Mouse (Mus musculus): ENCODE measurements around the gene Zc3hc1.
"Not testable (repeated sequence)": the region's sequence is repeated elsewhere in the genome, so short reads cannot be mapped to it uniquely, and the experiment has no call there.

Gene Zc3hc1

DNA sequence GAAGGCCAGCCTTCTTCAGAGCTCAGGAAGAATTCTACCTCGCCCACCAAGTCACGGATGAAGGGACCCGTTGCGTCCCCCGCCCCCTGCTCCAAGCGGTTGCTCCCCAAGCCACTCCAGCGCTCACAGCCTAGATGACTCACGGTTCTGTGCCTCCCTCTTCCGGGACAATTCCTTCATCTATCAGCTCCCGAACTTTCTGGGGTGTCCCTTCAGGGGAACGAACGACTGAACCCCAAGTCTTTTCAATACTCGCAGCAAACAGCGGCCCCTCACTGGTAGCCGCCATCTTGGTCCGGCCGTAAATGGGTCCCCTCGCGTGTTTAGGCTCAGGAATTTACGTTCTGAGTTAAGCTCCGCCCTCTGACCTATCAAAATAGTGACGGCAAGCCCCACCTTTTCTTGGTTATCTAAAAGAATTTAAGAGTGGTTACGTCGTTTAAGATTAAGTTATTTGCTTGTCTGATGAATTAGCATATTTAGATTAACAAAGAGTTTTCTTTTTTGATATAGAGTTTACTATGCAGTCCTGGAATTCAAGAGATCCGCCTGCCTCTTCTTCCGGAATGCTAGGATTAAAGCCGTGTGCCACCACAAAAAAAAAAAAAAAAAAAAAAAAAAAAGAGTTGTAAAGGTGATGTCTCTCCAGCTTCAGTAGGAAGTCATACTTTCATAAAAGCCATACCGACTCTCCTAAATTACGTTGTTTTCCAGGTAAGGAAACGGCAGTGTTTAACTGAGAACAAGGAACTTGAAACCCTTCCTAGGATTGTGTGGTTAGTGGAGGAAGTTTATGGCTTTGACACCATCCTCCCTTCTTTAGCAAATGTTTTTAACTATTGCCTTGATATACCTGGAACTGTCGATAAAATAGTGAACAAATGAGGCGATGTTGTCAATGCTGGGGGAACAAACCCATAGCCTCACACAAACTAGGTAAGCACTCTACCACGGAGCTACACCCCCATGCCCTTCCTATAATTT, at the start of gene Zc3hc1:
TSS of gene Zc3hc1 (minus strand) at position 315 of the 984 bp plus-strand sequence.
- DNase-seq (ENCODE audit: extremely low read depth, insufficient read length, low spot score): peak; percentile 69

DNA sequence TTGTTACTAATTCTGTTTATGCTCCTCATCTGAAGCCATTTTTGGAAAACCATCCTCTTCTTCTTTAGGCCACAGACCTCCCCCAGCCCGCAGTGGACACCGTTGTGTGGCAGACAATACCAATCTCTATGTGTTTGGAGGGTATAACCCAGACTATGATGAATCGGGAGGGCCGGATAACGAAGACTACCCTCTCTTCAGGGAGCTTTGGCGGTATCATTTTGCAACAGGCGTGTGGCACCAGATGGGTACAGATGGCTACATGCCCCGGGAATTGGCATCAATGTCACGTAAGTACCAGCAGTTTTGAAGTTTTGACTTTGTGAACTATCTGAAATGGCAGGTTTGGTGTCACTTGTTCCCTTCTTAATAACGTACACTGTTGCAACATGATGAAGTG, 48.7 kb upstream of the Zc3hc1 start:
- no peak for DNase-seq (ENCODE audit: extremely low read depth, insufficient read length, low spot score)

DNA sequence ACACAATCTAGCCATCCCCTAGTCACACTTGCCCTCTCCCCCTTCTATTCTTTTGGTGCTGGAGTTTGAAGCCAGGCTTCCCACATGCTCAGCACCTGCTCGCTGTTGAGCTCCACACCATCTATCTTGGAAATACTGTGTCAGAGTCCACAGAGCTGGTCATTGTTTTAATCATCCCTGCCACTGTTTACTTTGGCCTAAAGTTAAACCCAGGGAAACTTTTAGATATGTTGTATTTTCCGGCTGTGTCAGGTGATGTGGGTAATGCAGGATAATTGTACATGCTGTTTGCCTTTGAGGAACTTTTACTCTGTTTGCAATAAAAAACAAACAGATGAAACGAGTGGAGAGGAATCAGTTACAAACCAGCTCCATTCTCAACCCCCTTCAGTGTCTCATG, 46.2 kb upstream of the Zc3hc1 start:
- no peak for DNase-seq (ENCODE audit: extremely low read depth, insufficient read length, low spot score)

DNA sequence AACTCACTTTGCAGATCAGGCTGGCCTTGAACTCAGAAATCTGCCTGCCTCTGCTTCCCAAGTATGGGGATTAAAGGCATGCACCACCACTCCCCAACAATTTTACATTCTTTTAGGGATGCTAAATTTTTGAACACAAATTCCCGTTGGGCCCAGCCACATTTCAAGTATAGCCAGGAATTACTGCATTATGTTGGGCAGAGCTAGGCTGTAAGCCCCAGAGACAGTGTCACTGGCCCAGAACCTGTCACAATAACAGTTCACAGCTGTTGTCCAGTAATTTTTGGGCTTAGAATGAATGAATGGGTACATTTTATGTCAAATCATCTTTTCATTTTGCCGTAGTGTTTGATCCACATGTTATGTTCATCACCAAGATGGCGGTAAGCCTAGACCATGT, 45.6 kb upstream of the Zc3hc1 start:
- no peak for DNase-seq (ENCODE audit: extremely low read depth, insufficient read length, low spot score)

DNA sequence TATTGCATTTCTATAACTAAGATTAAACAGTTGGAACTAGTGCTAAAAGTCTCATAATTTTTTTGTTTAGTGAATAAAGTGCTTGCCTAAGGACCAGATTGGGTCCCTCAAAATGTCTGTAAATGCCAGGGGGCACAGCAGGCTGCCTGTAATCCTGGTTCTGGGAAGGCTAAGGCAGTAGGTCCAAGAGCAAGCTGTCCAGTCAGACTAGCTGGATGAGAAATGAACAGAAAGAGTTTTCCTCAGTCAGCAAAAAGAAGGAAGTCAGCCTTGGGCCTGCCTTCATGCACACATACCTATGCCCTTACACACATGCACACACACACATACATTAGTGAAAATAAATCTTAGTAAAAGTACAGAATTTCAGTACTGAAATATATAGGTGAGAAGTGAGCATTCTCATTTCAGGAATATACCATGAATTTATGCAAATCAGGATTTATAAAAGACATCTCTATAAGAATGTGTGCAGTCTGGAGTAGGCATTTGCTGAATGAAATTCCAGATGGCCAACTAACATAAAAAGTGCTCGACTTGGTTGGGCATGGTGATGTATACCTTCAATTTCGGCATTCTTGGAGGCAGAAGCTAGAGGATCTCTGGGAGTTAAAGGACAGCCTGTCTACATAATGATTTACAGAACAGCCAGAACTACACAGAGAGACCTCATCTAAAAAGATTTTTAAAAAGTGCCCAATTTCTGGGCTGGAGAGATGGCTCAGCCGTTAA, 41.8 kb upstream of the Zc3hc1 start:
- no peak for DNase-seq (ENCODE audit: extremely low read depth, insufficient read length, low spot score)

DNA sequence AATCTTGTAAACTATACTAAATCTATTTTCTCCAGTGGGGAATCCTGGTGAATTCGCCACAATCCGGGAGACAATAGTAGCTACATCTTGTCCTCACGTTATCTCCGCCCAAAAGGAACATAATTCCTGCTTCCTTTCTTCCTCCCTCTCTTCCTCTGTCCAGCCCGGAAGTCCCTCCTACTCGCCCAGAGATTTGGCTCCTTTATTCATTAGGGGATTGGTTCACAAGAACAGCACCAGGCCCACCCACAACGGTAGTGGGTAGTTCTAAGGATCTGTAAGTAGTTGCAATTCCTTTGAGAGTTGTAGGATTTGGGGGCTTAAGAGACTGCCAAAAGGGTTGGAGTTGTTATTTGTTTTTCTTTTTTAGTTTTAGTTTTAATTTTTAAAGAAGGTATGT, 26.0 kb upstream of the Zc3hc1 start:
- DNase-seq (ENCODE audit: extremely low read depth, insufficient read length, low spot score): no peak

DNA sequence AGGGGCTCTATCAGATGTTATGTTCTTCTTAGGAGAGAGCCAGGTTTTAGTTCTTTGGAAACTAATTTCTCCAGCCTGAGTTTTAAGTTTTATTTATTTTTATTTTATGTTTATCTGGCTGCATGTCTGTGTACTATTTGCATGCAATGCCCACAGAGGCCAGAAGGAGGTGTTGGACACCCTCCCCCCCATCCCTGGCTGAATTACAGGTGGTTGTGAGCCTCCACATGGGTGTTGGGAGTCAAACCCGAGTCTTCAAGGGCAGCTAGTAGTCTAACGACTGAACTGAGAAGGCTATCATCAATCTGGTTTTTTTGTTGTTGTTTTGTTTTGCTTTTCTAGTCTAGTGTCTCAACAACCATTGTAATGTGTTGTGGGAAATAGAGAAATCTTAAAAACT, 25.3 kb upstream of the Zc3hc1 start:
- DNase-seq (ENCODE audit: extremely low read depth, insufficient read length, low spot score): no peak

DNA sequence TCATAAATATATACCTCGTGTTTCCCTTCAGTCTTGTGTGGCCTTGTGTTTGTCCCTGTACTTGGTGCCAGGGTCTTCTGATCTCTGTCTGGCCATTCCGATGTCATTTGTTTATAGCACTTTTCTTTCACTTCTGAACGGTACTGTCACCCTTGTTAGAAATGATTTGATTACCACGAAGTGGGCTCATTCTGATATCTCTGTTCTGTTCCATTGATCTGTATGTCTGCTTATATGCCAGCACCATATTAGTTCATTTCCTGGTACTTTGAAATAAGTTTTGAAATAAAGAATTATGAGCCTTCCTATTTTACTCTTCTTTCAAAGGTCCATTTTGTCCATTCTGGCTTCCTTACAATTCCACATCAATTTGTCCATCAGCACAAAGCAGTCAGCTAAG, 20.5 kb upstream of the Zc3hc1 start:
- DNase-seq (ENCODE audit: extremely low read depth, insufficient read length, low spot score): no peak

DNA sequence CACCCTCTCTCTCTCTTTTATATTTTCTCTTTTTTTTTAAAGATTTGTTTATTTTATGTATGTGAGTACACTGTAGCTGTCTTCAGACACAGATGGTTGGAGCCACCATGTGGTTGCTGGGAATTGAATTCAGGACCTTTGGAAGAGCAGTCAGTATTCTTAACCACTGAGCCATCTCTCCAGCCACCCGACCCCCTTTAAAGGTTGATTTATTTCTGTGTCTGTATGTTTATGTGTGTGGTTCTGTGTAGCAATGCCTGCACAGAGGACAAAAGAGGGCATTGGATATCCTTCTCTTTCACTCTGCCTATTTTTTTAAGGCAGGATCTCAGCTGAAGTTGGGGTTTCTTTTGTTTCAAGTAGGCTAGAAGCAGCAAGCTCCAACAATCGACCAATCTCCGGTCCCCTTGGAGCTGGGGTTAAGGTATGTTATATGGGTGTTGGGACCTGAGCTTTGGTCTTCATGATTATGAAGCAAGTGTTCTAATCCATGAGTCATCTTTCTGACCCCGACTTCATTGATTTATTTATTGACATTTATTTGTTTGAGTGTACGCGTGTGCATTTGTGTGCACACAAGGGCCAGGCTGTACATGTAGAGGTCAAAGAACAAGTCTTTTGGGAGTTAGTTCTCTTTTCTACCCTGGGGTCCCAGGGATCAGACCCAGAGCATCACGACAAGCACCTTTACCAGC, 18.7 kb upstream of the Zc3hc1 start:
- no peak for DNase-seq (ENCODE audit: extremely low read depth, insufficient read length, low spot score)

DNA sequence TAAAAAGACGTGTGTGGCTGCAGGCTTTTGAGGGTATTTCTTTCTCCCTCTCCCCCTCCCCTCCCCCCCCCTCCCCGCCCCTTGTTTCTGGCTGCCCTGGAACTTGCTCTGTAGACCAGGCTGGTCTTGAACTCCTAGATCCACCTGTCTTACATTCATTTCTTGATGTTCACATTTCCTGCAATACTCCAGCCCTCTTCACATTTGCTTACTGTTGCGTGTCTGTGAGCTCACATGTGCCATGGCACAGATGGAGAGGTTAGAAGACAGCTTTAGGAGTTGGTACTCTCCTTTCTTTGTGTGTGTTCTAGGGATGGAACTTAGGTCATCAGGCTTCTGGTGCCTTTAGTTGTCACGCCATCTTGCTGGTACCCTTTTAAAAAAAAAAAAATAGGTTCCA, 17.4 kb upstream of the Zc3hc1 start:
- no peak for DNase-seq (ENCODE audit: extremely low read depth, insufficient read length, low spot score)

DNA sequence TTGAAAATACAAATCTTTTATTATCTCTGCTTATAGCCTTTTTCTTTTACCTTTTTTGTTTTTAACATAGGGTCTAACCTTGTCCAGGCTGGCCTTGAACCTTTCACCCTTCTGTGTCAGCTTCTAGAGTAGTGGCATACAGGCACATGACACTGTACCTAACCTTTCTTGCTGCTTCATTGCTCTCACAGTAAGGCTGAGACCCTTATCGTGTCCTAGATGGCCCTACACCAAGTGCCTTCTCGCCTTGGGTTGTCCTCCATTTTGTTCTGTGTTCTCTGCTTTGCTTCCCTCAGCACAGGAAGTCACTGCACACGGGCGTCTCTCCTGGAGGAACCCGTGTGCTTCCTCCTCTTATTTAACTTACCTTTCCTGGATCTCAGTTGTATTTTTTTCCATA, 13.8 kb upstream of the Zc3hc1 start:
- no peak for DNase-seq (ENCODE audit: extremely low read depth, insufficient read length, low spot score)

DNA sequence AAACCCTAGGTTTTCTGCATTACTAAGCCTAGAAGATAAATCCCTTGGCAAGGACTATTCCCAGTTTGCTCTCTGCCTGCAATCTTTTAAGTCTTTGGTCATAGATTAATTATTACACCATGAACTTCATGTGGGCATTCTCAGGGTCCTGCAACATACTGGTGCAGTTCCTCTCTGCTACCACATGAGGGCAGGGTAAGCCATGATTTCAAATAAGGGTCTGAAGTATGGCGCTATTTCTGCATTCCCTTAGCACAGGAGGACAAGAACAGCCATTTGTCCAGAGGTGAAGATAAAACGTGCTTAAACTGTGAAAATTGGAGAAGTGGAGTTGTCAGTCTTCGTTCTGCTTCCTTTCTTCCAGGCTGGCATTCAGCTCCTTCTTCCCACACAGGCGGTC, 12.6 kb upstream of the Zc3hc1 start:
- DNase-seq (ENCODE audit: extremely low read depth, insufficient read length, low spot score): peak; percentile 41

DNA sequence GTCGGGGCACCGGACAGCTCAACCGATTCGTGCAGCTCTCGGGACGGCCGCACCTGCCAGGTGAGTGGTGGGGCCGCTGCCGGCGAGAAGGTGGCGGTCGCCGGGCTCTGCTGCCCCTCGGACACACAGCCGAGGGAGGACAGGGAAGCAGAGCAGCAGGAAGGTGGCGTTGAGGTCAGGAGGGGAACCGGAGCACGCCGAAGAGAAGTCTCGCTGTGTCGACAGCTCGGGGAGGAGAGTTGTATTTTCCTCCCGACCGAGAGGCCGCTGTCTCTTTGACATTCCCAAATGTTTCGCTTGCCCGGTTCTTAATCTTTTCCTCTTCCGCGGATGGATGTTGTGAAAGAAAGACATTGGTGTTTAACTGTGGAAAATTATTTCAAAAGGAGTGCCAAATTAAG, 11.3 kb upstream of the Zc3hc1 start:
- DNase-seq (ENCODE audit: extremely low read depth, insufficient read length, low spot score): no peak

DNA sequence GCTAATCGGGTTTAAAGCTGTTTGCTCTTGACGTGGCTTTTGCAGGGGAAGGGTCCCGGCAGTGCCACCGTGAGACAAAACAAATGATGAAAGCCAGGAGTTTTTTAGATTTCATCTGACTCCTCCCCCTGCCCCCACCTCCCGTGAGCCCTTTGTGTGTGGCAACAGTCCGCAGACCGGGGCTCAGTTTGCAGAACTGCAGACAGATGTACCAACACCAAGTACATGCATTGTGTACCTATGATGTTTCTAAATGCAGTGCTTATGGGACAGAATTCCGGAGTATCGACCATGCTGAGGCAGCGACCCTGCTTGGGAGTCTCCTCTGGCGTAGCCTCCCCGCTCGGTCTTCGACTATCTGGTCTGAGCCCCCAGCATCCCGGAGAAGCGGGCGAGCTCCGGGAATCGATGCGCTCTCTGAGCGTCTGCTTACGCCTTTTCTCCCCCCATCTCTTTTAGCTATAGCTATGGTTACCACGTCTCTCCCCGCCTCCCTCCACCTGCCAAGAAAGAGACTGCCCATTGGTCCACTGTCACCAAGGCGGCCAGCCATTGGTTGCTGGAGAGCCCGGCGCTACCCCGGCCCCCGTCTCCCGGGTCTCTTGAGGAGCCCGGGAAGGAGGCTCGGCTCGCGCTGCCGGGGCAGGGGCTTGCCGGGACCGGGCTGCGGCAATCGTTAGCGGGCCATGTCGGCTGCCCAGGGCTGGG, 10.6 kb upstream of the Zc3hc1 start, which contains the start of gene Klhdc10:
TSS of gene Klhdc10 (plus strand) at position 561 of the 708 bp plus-strand sequence.
- peak; percentile 94 for DNase-seq (ENCODE audit: extremely low read depth, insufficient read length, low spot score)

DNA sequence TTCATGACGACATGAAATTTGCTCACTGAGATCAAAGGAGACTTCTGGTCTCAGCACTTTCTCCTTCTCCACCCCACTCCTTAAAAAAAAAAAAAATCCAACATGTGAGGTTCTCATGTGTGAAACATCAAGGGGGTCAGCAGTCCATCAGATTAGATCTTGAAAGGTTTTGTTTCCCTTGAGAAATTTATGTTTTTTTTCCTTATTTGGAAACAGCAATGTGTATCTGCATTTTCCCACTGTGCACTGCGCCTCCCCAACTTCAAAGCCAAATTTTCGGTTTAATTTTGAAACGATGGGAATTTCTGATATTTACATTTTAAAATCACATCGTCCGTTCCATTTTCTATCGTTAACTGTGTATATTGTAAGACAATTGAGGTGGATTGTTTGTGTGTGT, 9.9 kb upstream of the Zc3hc1 start:
- no peak for DNase-seq (ENCODE audit: extremely low read depth, insufficient read length, low spot score)

DNA sequence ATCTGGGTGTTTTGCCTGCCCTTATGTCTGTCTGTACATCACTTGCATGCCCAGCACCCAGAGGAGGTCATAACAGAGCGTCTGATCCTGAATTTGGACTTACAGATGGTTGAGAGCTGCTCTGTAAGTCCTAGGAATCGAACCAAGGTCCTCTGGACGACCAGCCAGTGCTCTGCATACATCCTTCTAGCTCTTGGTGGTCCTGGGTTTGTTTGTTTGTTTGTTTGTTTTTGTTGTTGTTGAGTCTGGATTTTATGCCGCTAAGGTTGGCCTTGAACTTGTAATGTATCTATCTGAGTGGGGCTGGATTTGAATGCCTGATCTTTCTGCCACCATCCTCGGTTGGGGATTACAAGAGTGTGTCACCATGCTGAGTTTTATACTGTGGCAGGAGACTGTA, 9.3 kb upstream of the Zc3hc1 start:
- DNase-seq (ENCODE audit: extremely low read depth, insufficient read length, low spot score): no peak

DNA sequence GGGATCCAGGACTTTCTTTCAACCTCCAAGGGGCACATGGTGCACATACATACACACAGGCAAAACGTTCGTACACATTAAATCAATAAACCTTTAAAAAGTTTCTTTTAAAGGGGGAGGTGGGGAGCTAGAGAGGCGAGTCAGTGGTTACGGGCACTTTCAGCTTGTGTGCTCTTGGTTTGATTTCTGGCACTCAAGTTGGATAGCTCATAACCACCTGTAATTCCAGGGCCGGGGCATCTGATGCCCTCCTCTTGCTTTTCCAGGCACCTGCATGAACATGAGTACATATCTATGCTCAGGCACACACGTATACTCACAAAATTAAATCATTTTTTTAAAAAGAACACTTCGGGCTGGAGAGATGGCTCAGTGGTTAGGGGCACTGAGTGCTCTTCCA, 1.2 kb upstream of the Zc3hc1 start:
- no peak for DNase-seq (ENCODE audit: extremely low read depth, insufficient read length, low spot score)

DNA sequence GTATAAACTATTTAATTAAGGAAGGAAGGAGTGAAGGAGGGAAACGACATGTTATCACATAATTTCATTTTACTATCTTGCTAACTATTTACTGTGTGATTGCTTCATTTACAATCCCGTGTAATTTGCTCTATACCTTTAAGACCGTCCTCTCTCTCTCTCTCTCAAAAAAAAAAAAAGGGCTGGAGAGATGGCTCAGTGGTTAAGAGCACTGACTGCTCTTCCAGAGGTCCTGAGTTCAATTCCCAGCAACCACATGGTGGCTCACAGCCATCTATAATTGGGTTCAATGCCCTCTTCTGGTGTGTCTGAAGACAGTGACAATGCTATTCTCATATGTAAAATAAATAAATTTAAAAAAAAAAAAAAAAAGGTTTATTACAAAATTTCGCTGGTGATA, 557 bp downstream of the Zc3hc1 start:
- DNase-seq (ENCODE audit: extremely low read depth, insufficient read length, low spot score): not testable (repeated sequence)

DNA sequence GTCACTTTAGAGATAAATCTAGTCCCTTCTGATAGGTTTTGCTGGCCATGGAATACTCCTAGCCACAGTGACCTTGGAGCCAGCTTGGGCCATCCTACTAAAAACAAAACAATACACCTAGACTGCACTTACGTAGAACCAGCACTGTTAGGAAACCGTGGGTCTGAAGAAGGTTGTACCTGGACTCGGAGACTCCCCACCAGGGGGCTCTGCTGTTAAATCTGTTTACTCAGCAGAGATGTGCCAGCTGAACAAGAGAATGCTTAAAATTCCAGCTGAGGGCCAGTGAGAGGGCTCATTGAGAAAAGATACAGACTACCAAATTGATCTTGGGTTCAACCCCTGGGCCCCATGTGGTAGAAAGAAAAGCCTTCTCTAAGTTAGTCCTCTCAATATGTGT, 9.7 kb downstream of the Zc3hc1 start:
- DNase-seq (ENCODE audit: extremely low read depth, insufficient read length, low spot score): no peak

DNA sequence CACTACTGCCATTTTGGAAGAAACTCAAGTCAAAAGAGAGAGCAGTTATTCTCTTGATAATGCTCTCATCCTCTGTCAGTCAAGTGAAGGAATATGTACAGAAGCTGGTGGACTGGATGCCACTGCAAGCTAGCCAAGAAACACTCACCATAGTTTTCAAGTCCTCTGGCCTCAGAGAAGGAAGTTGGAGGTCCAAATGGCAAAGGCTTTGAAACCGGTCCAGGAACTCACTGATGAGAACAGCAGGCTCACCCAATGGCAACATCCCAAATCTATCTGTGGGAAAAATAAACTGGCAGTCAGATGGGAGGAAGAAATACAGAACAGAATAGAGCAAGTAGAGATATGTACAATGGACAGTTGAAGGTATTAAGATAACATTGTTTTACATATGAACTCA, 15.0 kb downstream of the Zc3hc1 start:
- no peak for DNase-seq (ENCODE audit: extremely low read depth, insufficient read length, low spot score)

Measured in 3134 (cell line).